In the genomic region with DNA sequence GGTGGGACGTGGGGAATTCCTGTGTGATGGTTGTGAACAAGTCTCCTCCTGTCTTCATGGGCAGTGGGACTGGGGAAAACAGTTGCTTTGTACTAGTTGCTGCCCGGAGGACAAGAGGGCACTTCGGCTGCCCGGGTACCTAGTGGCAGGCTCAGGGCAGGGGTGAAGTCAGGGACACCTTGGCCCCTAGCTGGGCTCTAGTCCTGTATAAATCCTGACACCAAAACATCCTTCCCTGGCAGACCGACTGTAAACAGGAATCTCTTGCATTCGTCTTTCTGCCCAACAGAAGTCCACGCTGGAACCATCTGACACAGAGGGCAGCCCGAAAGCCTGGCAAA, we compare ENCODE assay signal across 8 mouse cellular contexts. TPM values are rescaled to one million over a fixed set of nuclear protein-coding genes. Genes with fewer than 3 reads are reported as not detected.
A peak's percentile ranks its signal among the peaks of the same experiment; 100 is the strongest.
DNase-seq lines count a peak whose midpoint lies in the region; ATAC-seq lines count a peak whose summit lies in the region.

No protein-coding gene starts in this region.

- no peak for DNase-seq in heart, adult 11 months
- no peak for DNase-seq in embryonic facial prominence, embryonic 11.5 days (ENCODE audit: low spot score)
- DNase-seq in frontal cortex, postnatal 36 days (ENCODE audit: low spot score in 2 of 2): no peak
- no peak for DNase-seq in left cerebral cortex, postnatal 25 days (ENCODE audit: low spot score in 2 of 2)

- H3K9ac ChIP-seq in heart, embryonic 14.5 days (ENCODE audit: low read length): peak overlapping the region; percentile 47
- peak overlapping the region; percentile 34; the same call in 1 of the 2 replicates for H3K9ac ChIP-seq in embryonic facial prominence, embryonic 11.5 days (replicated peaks; ENCODE audit: low read length)
- no peak overlapping the region for H3K9ac ChIP-seq in hindbrain, embryonic 16.5 days (ENCODE audit: low read depth, low read length)

- 18% methylated on average over 8 of the region's 8 CpGs for WGBS in heart, embryonic 14.5 days
- WGBS in embryonic facial prominence, embryonic 11.5 days: 8% methylated on average over 8 of the region's 8 CpGs
- 19% methylated on average over 8 of the region's 8 CpGs for WGBS in hindbrain, embryonic 16.5 days

- peak overlapping the region; percentile 62 for H3K4me2 ChIP-seq in heart, embryonic 14.5 days (ENCODE audit: low read length)
- peak overlapping the region; percentile 54 for H3K4me2 ChIP-seq in embryonic facial prominence, embryonic 11.5 days (ENCODE audit: low read depth, low read length)
- peak overlapping the region; percentile 44; the same call in 1 of the 2 replicates for H3K4me2 ChIP-seq in hindbrain, embryonic 16.5 days (ENCODE audit: low read length)

- no peaks in the 10 kb centered on the region for H3K9me3 ChIP-seq in heart, embryonic 14.5 days (ENCODE audit: control insufficient read depth, low read length)
- H3K9me3 ChIP-seq in embryonic facial prominence, embryonic 11.5 days (replicated peaks; ENCODE audit: control insufficient read depth, low read length): no peaks in the 10 kb centered on the region
- H3K9me3 ChIP-seq in hindbrain, embryonic 16.5 days (ENCODE audit: control insufficient read depth, low read length): no peaks in the 10 kb centered on the region
- H3K9me3 ChIP-seq in megakaryocyte, embryonic 14.5 days: no peaks in the 10 kb centered on the region

- peak overlapping the region; percentile 91 to 92 for H3K27ac ChIP-seq in heart, embryonic 14.5 days (replicated peaks in 1 of 2; ENCODE audit: control insufficient read depth in 1 of 2, insufficient read depth in 1 of 2, low read depth in 2 of 2, low read length in 2 of 2)
- peak overlapping the region; percentile 90 for H3K27ac ChIP-seq in embryonic facial prominence, embryonic 11.5 days (replicated peaks; ENCODE audit: low read depth, low read length)
- no peak overlapping the region for H3K27ac ChIP-seq in hindbrain, embryonic 16.5 days (ENCODE audit: low read depth, low read length)

- peak overlapping the region; percentile 17 to 24 for H3K4me3 ChIP-seq in heart, embryonic 14.5 days (ENCODE audit: control insufficient read depth in 1 of 2, insufficient read depth in 1 of 2, low read depth in 1 of 2, low read length in 2 of 2)
- H3K4me3 ChIP-seq in embryonic facial prominence, embryonic 11.5 days (ENCODE audit: low read depth, low read length): 0 out of 2 replicates have a peak overlapping the region, but pooled peaks have one; percentile 8
- no peak overlapping the region for H3K4me3 ChIP-seq in hindbrain, embryonic 16.5 days (ENCODE audit: low read length)
- H3K4me3 ChIP-seq in megakaryocyte, embryonic 14.5 days (replicated peaks): peak overlapping the region; percentile 65

- H3K36me3 ChIP-seq in heart, embryonic 14.5 days (ENCODE audit: control insufficient read depth, insufficient read depth, low read length): no peaks in the 10 kb centered on the region
- H3K36me3 ChIP-seq in embryonic facial prominence, embryonic 11.5 days (replicated peaks; ENCODE audit: control insufficient read depth, insufficient read depth, low read depth, low read length): no peaks in the 10 kb centered on the region
- H3K36me3 ChIP-seq in hindbrain, embryonic 16.5 days (ENCODE audit: control insufficient read depth, insufficient read depth, low read length): no peaks in the 10 kb centered on the region
- H3K36me3 ChIP-seq in megakaryocyte, embryonic 14.5 days (replicated peaks; ENCODE audit: low read length): peaks cover 6% of the 10 kb centered on the region

- ATAC-seq in heart, embryonic 14.5 days (ENCODE audit: insufficient number of reproducible peaks, insufficient read depth, low FRiP score, low read depth): no peak
- peak; percentile 46; the same call in 1 of the 2 replicates for ATAC-seq in embryonic facial prominence, embryonic 11.5 days (replicated peaks; ENCODE audit: insufficient number of reproducible peaks, low FRiP score, low TSS enrichment, low read depth)
- no peak for ATAC-seq in hindbrain, embryonic 16.5 days
- ATAC-seq in CD4-positive, CD25-positive, alpha-beta regulatory T cell, adult 4 months: no peak

- H3K27me3 ChIP-seq in heart, embryonic 14.5 days (ENCODE audit: control insufficient read depth, insufficient read depth, low read length): no peaks in the 10 kb centered on the region
- no peaks in the 10 kb centered on the region for H3K27me3 ChIP-seq in embryonic facial prominence, embryonic 11.5 days (ENCODE audit: control insufficient read depth, insufficient read depth, low read length)
- H3K27me3 ChIP-seq in hindbrain, embryonic 16.5 days (replicated peaks; ENCODE audit: control insufficient read depth, insufficient read depth, low read length): no peaks in the 10 kb centered on the region
- no peaks in the 10 kb centered on the region for H3K27me3 ChIP-seq in megakaryocyte, embryonic 14.5 days (replicated peaks)

- intact Hi-C loops in left cerebral cortex, postnatal 25 days (cut with DNase I): no loop called here

- peaks cover 16 to 19% of the 10 kb centered on the region in 2 experiments for H3K4me1 ChIP-seq in heart, embryonic 14.5 days (ENCODE audit: control insufficient read depth in 2 of 2, insufficient read depth in 2 of 2, low read length in 2 of 2)
- peaks cover 8% of the 10 kb centered on the region for H3K4me1 ChIP-seq in embryonic facial prominence, embryonic 11.5 days (ENCODE audit: control insufficient read depth, insufficient read depth, low read length)
- H3K4me1 ChIP-seq in hindbrain, embryonic 16.5 days (ENCODE audit: control insufficient read depth, insufficient read depth, low read depth, low read length): peaks cover 11% of the 10 kb centered on the region
- H3K4me1 ChIP-seq in megakaryocyte, embryonic 14.5 days: peaks cover 85% of the 10 kb centered on the region

RNA-seq across cellular contexts. Expression of a gene that starts 20.5 kb away (rescaled TPM):
- polyA plus RNA-seq in heart, embryonic 14.5 days (2014; fragmentation: Nextera tagmentation; extraction: Ambion mirVana): 15.2 and 18.0 TPM in 2 replicates
- polyA plus RNA-seq in embryonic facial prominence, embryonic 11.5 days (2014; fragmentation: Nextera tagmentation; extraction: Ambion mirVana): 31.5 and 36.4 TPM in 2 replicates
- 9.7 and 12.9 TPM in 2 replicates for polyA plus RNA-seq in hindbrain, embryonic 16.5 days (2015; fragmentation: Nextera tagmentation; extraction: Ambion mirVana)
- polyA plus RNA-seq in megakaryocyte, embryonic 14.5 days (2012; ENCODE audit: insufficient read depth, low replicate concordance): 3.2 and 4.8 TPM in 2 replicates
- not detected for polyA plus RNA-seq in CD4-positive, CD25-positive, alpha-beta regulatory T cell, adult 4 months (2017; shearing (Covaris generic))
- total RNA-seq in left cerebral cortex, postnatal 25 days (2021): 1 to 10 TPM; 4.2 to 6.4 TPM

RNA-seq across cellular contexts. Expression of a gene that starts 31.7 kb away (rescaled TPM):
- not detected in 2 replicates for polyA plus RNA-seq in heart, embryonic 14.5 days (2014; fragmentation: Nextera tagmentation; extraction: Ambion mirVana)
- not detected in 2 replicates for polyA plus RNA-seq in embryonic facial prominence, embryonic 11.5 days (2014; fragmentation: Nextera tagmentation; extraction: Ambion mirVana)
- polyA plus RNA-seq in hindbrain, embryonic 16.5 days (2015; fragmentation: Nextera tagmentation; extraction: Ambion mirVana): not detected in 2 replicates
- polyA plus RNA-seq in megakaryocyte, embryonic 14.5 days (2012; ENCODE audit: insufficient read depth, low replicate concordance): not detected in 2 replicates
- not detected for polyA plus RNA-seq in CD4-positive, CD25-positive, alpha-beta regulatory T cell, adult 4 months (2017; shearing (Covaris generic))
- not detected for total RNA-seq in left cerebral cortex, postnatal 25 days (2021)

RNA-seq across cellular contexts. Expression of a gene that starts 34.7 kb away (rescaled TPM):
- polyA plus RNA-seq in heart, embryonic 14.5 days (2014; fragmentation: Nextera tagmentation; extraction: Ambion mirVana): not detected in 2 replicates
- 9.5 and 9.8 TPM in 2 replicates for polyA plus RNA-seq in embryonic facial prominence, embryonic 11.5 days (2014; fragmentation: Nextera tagmentation; extraction: Ambion mirVana)
- polyA plus RNA-seq in hindbrain, embryonic 16.5 days (2015; fragmentation: Nextera tagmentation; extraction: Ambion mirVana): 22.4 and 24.2 TPM in 2 replicates
- polyA plus RNA-seq in megakaryocyte, embryonic 14.5 days (2012; ENCODE audit: insufficient read depth, low replicate concordance): 0.04 TPM in 1 of 2 replicates, not detected in the other
- polyA plus RNA-seq in CD4-positive, CD25-positive, alpha-beta regulatory T cell, adult 4 months (2017; shearing (Covaris generic)): not detected
- 10 to 100 TPM; 35.6 to 39.8 TPM for total RNA-seq in left cerebral cortex, postnatal 25 days (2021)

RNA-seq across cellular contexts. Expression of a gene that starts 59.4 kb away (rescaled TPM):
- polyA plus RNA-seq in heart, embryonic 14.5 days (2014; fragmentation: Nextera tagmentation; extraction: Ambion mirVana): 1.1 and 1.4 TPM in 2 replicates
- 0.85 and 1.4 TPM in 2 replicates for polyA plus RNA-seq in embryonic facial prominence, embryonic 11.5 days (2014; fragmentation: Nextera tagmentation; extraction: Ambion mirVana)
- 0.97 and 1.6 TPM in 2 replicates for polyA plus RNA-seq in hindbrain, embryonic 16.5 days (2015; fragmentation: Nextera tagmentation; extraction: Ambion mirVana)
- 3.4 and 3.6 TPM in 2 replicates for polyA plus RNA-seq in megakaryocyte, embryonic 14.5 days (2012; ENCODE audit: insufficient read depth, low replicate concordance)
- under 1 TPM; 0.11 to 0.37 TPM for polyA plus RNA-seq in CD4-positive, CD25-positive, alpha-beta regulatory T cell, adult 4 months (2017; shearing (Covaris generic))
- total RNA-seq in left cerebral cortex, postnatal 25 days (2021): under 1 TPM; 0.37 to 0.55 TPM

Comparison
In these comparisons a context has a peak if more than half of its experiments do, and no peak if none do; other contexts are left out.
1. RNA of a gene that starts 34.7 kb away (polyA plus RNA-seq): 22.4 to 24.2 TPM in hindbrain, embryonic 16.5 days and 9.5 to 9.8 TPM in embryonic facial prominence, embryonic 11.5 days; 0.04 TPM in megakaryocyte, embryonic 14.5 days, not detected in heart, embryonic 14.5 days and not detected in CD4-positive, CD25-positive, alpha-beta regulatory T cell, adult 4 months; every median in the first group is over 10 times any median in the second.
2. Peak in every context shown above with its lines, with median percentiles within 50 percentile points of each other: H3K4me2 ChIP-seq.